Mouse (Mus musculus) limb, embryonic 11.5 days (tissue): ENCODE results near the gene Cfap126. TPM values are rescaled to one million over a fixed set of nuclear protein-coding genes. Genes with fewer than 3 reads are reported as not detected.
"Not testable (repeated sequence)": the region's sequence is repeated elsewhere in the genome, so short reads cannot be mapped to it uniquely, and the experiment has no call there.

Experiments
- ATAC-seq: fragments of 200-750 bp; cut with Nextera tagmentation; 2 replicates; pipeline ENCODE4 v1.8.0; 2017; ENCODE audit warnings: low read depth; ENCODE audit not compliant: insufficient number of reproducible peaks, low FRiP score, low TSS enrichment
- DNase-seq: peaks from one replicate; pipeline ENCODE4 v3.0.0-alpha.2; 2015; ENCODE audit warnings: low spot score
- H3K27ac ChIP-seq: fragments of 300-500 bp; sonication (generic); replicated peaks from 2 replicates; pipeline ENCODE4 v1.5.1; 2014; ENCODE audit warnings: low read depth, mild to moderate bottlenecking, low read length
- H3K27me3 ChIP-seq: fragments of 300-500 bp; sonication (generic); 2 replicates; pipeline ENCODE4 v1.6.1; 2014; ENCODE audit warnings: mild to moderate bottlenecking, low read length, mixed read lengths; ENCODE audit not compliant: control insufficient read depth, insufficient read depth
- H3K36me3 ChIP-seq: fragments of 300-500 bp; sonication (generic); 2 replicates; pipeline ENCODE4 v1.6.1; 2014; ENCODE audit warnings: mild to moderate bottlenecking, low read length, moderate library complexity, mixed read lengths; ENCODE audit not compliant: control insufficient read depth, insufficient read depth
- H3K4me1 ChIP-seq: fragments of 300-500 bp; sonication (generic); 2 replicates; pipeline ENCODE4 v1.6.1; 2014; ENCODE audit warnings: low read length, mixed read lengths; ENCODE audit not compliant: control insufficient read depth, insufficient read depth
- H3K4me2 ChIP-seq: fragments of 300-500 bp; sonication (generic); 2 replicates; pipeline ENCODE4 v1.6.1; 2014; ENCODE audit warnings: low read depth, mild to moderate bottlenecking, moderate library complexity; ENCODE audit not compliant: severe bottlenecking
- H3K4me3 ChIP-seq: fragments of 300-500 bp; sonication (generic); 2 replicates; pipeline ENCODE4 v1.5.1; 2014; ENCODE audit warnings: low read depth, low read length
- H3K9ac ChIP-seq: fragments of 300-500 bp; sonication (generic); 2 replicates; pipeline ENCODE4 v1.6.1; 2014; ENCODE audit warnings: mild to moderate bottlenecking, low read length
- H3K9me3 ChIP-seq: fragments of 300-500 bp; sonication (generic); 2 replicates; pipeline ENCODE4 v1.6.1; 2016; ENCODE audit warnings: low read length; ENCODE audit not compliant: control insufficient read depth
- WGBS: fragments of 180-500 bp; shearing (Covaris S2); extraction: QIAGEN DNeasy Blood & Tissue Kit; methylation state at CpG from one replicate; pipeline ENCODE4 v1.1.7; 2014; 5-methylcytosine and 5-hydroxymethylcytosine counted together
- polyA plus RNA-seq: library from polyadenylated mRNA; unstranded; fragments of >200 nt; fragmentation: Nextera tagmentation; extraction: Ambion mirVana; gene quantifications from 2 replicates; pipeline ENCODE4 v1.2.1, GENCODE M21; 2014

Cfap126 gene
- polyA plus RNA-seq, 1 experiment from 2014 or later = 1.7 TPM

GRCm38 (mm10) chr1:171121839-171122238 is 8.1 kb downstream of the Cfap126 start:
- no peak for ATAC-seq
- H3K4me1 ChIP-seq = no peaks in the 10 kb centered on the region
- no peaks in the 10 kb centered on the region for H3K27me3 ChIP-seq
- no peak overlapping the region for H3K27ac ChIP-seq
- H3K4me3 ChIP-seq = no peak overlapping the region
- no peak for DNase-seq
- no peak overlapping the region for H3K4me2 ChIP-seq
- no peaks in the 10 kb centered on the region; the same call in 1 of the 2 replicates for H3K36me3 ChIP-seq
- H3K9me3 ChIP-seq = no peaks in the 10 kb centered on the region
- WGBS = 40% methylated on average over 5 of the region's 5 CpGs
- no peak overlapping the region for H3K9ac ChIP-seq

GRCm38 (mm10) chr1:171122932-171123331 is 9.2 kb downstream of the Cfap126 start:
- WGBS = 46% methylated on average over 7 of the region's 7 CpGs
- no peaks in the 10 kb centered on the region for H3K27me3 ChIP-seq
- DNase-seq = no peak
- H3K36me3 ChIP-seq = no peaks in the 10 kb centered on the region; the same call in none of the 2 replicates
- ATAC-seq = no peak
- H3K9ac ChIP-seq = no peak overlapping the region
- H3K4me2 ChIP-seq = no peak overlapping the region
- H3K4me3 ChIP-seq = no peak overlapping the region
- H3K9me3 ChIP-seq = no peaks in the 10 kb centered on the region
- H3K4me1 ChIP-seq = no peaks in the 10 kb centered on the region
- no peak overlapping the region for H3K27ac ChIP-seq

- H3K36me3 ChIP-seq = no peaks in the 10 kb centered on the region; the same call in none of the 2 replicates
- ATAC-seq = no peak
- H3K4me1 ChIP-seq = no peaks in the 10 kb centered on the region
- no peaks in the 10 kb centered on the region for H3K9me3 ChIP-seq
- no peak for DNase-seq
- no peak overlapping the region for H3K27ac ChIP-seq
- no peaks in the 10 kb centered on the region for H3K27me3 ChIP-seq
- no peak overlapping the region for H3K4me3 ChIP-seq
- H3K4me2 ChIP-seq = no peak overlapping the region
- H3K9ac ChIP-seq = no peak overlapping the region
- 92% methylated on average over 5 of the region's 5 CpGs for WGBS
These were observed 10.7 kb downstream of the Cfap126 start for GRCm38 (mm10) chr1:171124398-171124797.

- no peak for DNase-seq
- ATAC-seq = no peak
These were observed 15.5 kb downstream of the Cfap126 start for GRCm38 (mm10) chr1:171129251-171129650.

GRCm38 (mm10) chr1:171130971-171131370 is 17.3 kb downstream of the Cfap126 start:
- H3K9ac ChIP-seq = no peak overlapping the region
- no peaks in the 10 kb centered on the region for H3K4me1 ChIP-seq
- 88% methylated on average over 1 of the region's 1 CpGs for WGBS
- no peaks in the 10 kb centered on the region for H3K27me3 ChIP-seq
- ATAC-seq (no peak), DNase-seq (no peak)
- no peaks in the 10 kb centered on the region for H3K9me3 ChIP-seq
- H3K36me3 ChIP-seq = peaks cover 13% of the 10 kb centered on the region
- H3K27ac ChIP-seq = no peak overlapping the region
- H3K4me3 ChIP-seq = no peak overlapping the region
- H3K4me2 ChIP-seq = no peak overlapping the region

More at GRCm38 (mm10) chr1:171129251-171129650, 15.5 kb downstream of the Cfap126 start:
- no peaks in the 10 kb centered on the region for H3K9me3 ChIP-seq
- peaks cover 9% of the 10 kb centered on the region for H3K36me3 ChIP-seq
- H3K27me3 ChIP-seq = no peaks in the 10 kb centered on the region
- no peak overlapping the region for H3K4me2 ChIP-seq
- H3K27ac ChIP-seq = no peak overlapping the region
- WGBS = 74% methylated on average over 7 of the region's 7 CpGs
- no peak overlapping the region for H3K4me3 ChIP-seq
- no peak overlapping the region for H3K9ac ChIP-seq
- H3K4me1 ChIP-seq = no peaks in the 10 kb centered on the region

GRCm38 (mm10) chr1:171135600-171135999 is 21.9 kb downstream of the Cfap126 start:
- Histone ChIP-seq H3K36me3 (peaks cover 13% of the 10 kb centered on the region), H3K27ac (no peak overlapping the region), H3K4me1 (no peaks in the 10 kb centered on the region), H3K4me3 (no peak overlapping the region), H3K9me3 (no peaks in the 10 kb centered on the region), H3K9ac (no peak overlapping the region), H3K4me2 (no peak overlapping the region), H3K27me3 (no peaks in the 10 kb centered on the region)
- DNase-seq (no peak), ATAC-seq (no peak)
- WGBS = 97% methylated on average over 2 of the region's 2 CpGs

- H3K9ac ChIP-seq, ATAC-seq, H3K27ac ChIP-seq, H3K4me2 ChIP-seq, H3K4me3 ChIP-seq, DNase-seq, H3K4me1 ChIP-seq, H3K27me3 ChIP-seq, H3K9me3 ChIP-seq: not testable (repeated sequence)
- peaks cover 19% of the 10 kb centered on the region for H3K36me3 ChIP-seq
- 93% methylated on average over 8 of the region's 8 CpGs for WGBS
These were observed 23.9 kb downstream of the Cfap126 start for GRCm38 (mm10) chr1:171137486-171138155.

- not testable (repeated sequence) for DNase-seq, H3K4me2 ChIP-seq, H3K9me3 ChIP-seq, H3K4me1 ChIP-seq, H3K27me3 ChIP-seq, H3K27ac ChIP-seq, ATAC-seq, H3K4me3 ChIP-seq, H3K9ac ChIP-seq
- H3K36me3 ChIP-seq = peaks cover 13% of the 10 kb centered on the region
- 87% methylated on average over 9 of the region's 11 CpGs for WGBS
These were observed 29.3 kb downstream of the Cfap126 start for GRCm38 (mm10) chr1:171142981-171143380.
